13 mouse cellular contexts compared by ENCODE assay signal in genomic region chr2:156782481-156783348, GRCm38 (mm10). TPM values are rescaled to one million over a fixed set of nuclear protein-coding genes. Genes with fewer than 3 reads are reported as not detected.
DNase-seq lines count a peak whose midpoint lies in the region; ATAC-seq and TF ChIP-seq lines count a peak whose summit lies in the region.
"Had no signal": no experiment of that assay in that cellular context is flagged by ENCODE, and none has a peak within 500 bp of the region (broad histone marks: within the 10 kb centered on the region; RNA-seq: fewer than 3 reads in every experiment).

No protein-coding gene starts in this region.

- H3K9me3 ChIP-seq in heart, embryonic 14.5 days (ENCODE audit: control insufficient read depth, low read length) = no peaks in the 10 kb centered on the region
- H3K9me3 ChIP-seq in MEL (replicated peaks; ENCODE audit: insufficient read depth, low read length) = no peaks in the 10 kb centered on the region
- H3K9me3 ChIP-seq in liver, postnatal 0 days (ENCODE audit: low read length) = no peaks in the 10 kb centered on the region
- H3K9me3 ChIP-seq in kidney, embryonic 14.5 days (ENCODE audit: control insufficient read depth, low read length) = no peaks in the 10 kb centered on the region
- H3K9me3 ChIP-seq: hindbrain, embryonic 15.5 days; neural tube, embryonic 13.5 days had no signal

- no peak for ATAC-seq in heart, embryonic 14.5 days (ENCODE audit: insufficient number of reproducible peaks, insufficient read depth, low FRiP score, low read depth)
- ATAC-seq in liver, postnatal 0 days = peak; percentile 21; the same call in 1 of the 2 replicates
- ATAC-seq in kidney, embryonic 14.5 days (ENCODE audit: low FRiP score, low TSS enrichment) = no peak
- ATAC-seq: activated CD4-positive, CD25-positive, alpha-beta regulatory T cell, adult 4 months had no signal

- no peak for TF ChIP-seq EP300 in MEL (IDR thresholded peaks at IDR 0.05; ENCODE audit: low read depth in 1 of 2, low read length in 2 of 2)
- no peak for TF ChIP-seq EP300 in liver, postnatal 0 days (IDR thresholded peaks at IDR 0.05; ENCODE audit: low read depth)

- H3K4me3 ChIP-seq in heart, embryonic 14.5 days (ENCODE audit: control insufficient read depth in 1 of 2, insufficient read depth in 1 of 2, low read depth in 1 of 2, low read length in 2 of 2) = no peak overlapping the region
- no peak overlapping the region for H3K4me3 ChIP-seq in MEL (ENCODE audit: control insufficient read depth in 1 of 2, insufficient read depth in 1 of 2, low read depth in 2 of 2, low read length in 2 of 2)
- H3K4me3 ChIP-seq in embryonic fibroblast, embryonic 13.5 days (ENCODE audit: insufficient read depth, low read length) = no peak overlapping the region
- no peak overlapping the region for H3K4me3 ChIP-seq in liver, postnatal 0 days (ENCODE audit: low read depth, low read length)
- H3K4me3 ChIP-seq in kidney, embryonic 14.5 days (ENCODE audit: low read length) = no peak overlapping the region
- H3K4me3 ChIP-seq: hindbrain, embryonic 15.5 days; neural tube, embryonic 13.5 days had no signal

- no peak overlapping the region for H3K4me2 ChIP-seq in heart, embryonic 14.5 days (ENCODE audit: low read length)
- H3K4me2 ChIP-seq in liver, postnatal 0 days (ENCODE audit: low read depth, low read length) = no peak overlapping the region
- no peak overlapping the region for H3K4me2 ChIP-seq in kidney, embryonic 14.5 days (replicated peaks; ENCODE audit: low read depth, low read length)
- H3K4me2 ChIP-seq: hindbrain, embryonic 15.5 days; neural tube, embryonic 13.5 days had no signal

- DNase-seq in heart, postnatal 36 days = no peak
- peak; percentile 77 for DNase-seq in MEL (ENCODE audit: low read depth, low spot score)
- DNase-seq in liver, postnatal 0 days = no peak
- DNase-seq in kidney, adult 11 months = no peak
- DNase-seq: cerebellum, adult 11 months; gastrocnemius, postnatal 36 days; kidney, adult 9 months had no signal

- no peaks in the 10 kb centered on the region for H3K27me3 ChIP-seq in heart, embryonic 14.5 days (ENCODE audit: control insufficient read depth, insufficient read depth, low read length)
- H3K27me3 ChIP-seq in MEL (ENCODE audit: control insufficient read depth in 1 of 2, insufficient read depth in 2 of 2, low read length in 2 of 2) = no peaks in the 10 kb centered on the region
- H3K27me3 ChIP-seq in liver, postnatal 0 days (ENCODE audit: insufficient read depth, low read length) = no peaks in the 10 kb centered on the region
- no peaks in the 10 kb centered on the region for H3K27me3 ChIP-seq in kidney, embryonic 14.5 days (ENCODE audit: control insufficient read depth, insufficient read depth, low read length)
- H3K27me3 ChIP-seq: hindbrain, embryonic 15.5 days; neural tube, embryonic 13.5 days had no signal

- H3K9ac ChIP-seq in heart, embryonic 14.5 days (ENCODE audit: low read length) = no peak overlapping the region
- peak overlapping the region; percentile 51 for H3K9ac ChIP-seq in MEL (ENCODE audit: control insufficient read depth, low read depth, low read length, poor library complexity, severe bottlenecking)
- no peak overlapping the region for H3K9ac ChIP-seq in liver, postnatal 0 days (replicated peaks)
- no peak overlapping the region for H3K9ac ChIP-seq in kidney, embryonic 14.5 days (ENCODE audit: low read depth, low read length)
- H3K9ac ChIP-seq: hindbrain, embryonic 15.5 days; neural tube, embryonic 13.5 days had no signal

- H3K27ac ChIP-seq in heart, embryonic 14.5 days (replicated peaks in 1 of 2; ENCODE audit: control insufficient read depth in 1 of 2, insufficient read depth in 1 of 2, low read depth in 2 of 2, low read length in 2 of 2) = peak overlapping the region; percentile 17 to 45; a peak in 3 of 4 replicates
- peak overlapping the region; percentile 96 for H3K27ac ChIP-seq in MEL (ENCODE audit: control insufficient read depth, low read depth, low read length)
- no peak overlapping the region for H3K27ac ChIP-seq in embryonic fibroblast, embryonic 13.5 days (ENCODE audit: insufficient read depth, low read length)
- peak overlapping the region; percentile 71 for H3K27ac ChIP-seq in liver, postnatal 0 days (ENCODE audit: low read depth)
- H3K27ac ChIP-seq in kidney, embryonic 14.5 days (ENCODE audit: low read depth, low read length) = no peak overlapping the region
- H3K27ac ChIP-seq: hindbrain, embryonic 15.5 days; neural tube, embryonic 13.5 days had no signal

- no peaks in the 10 kb centered on the region for H3K79me2 ChIP-seq in MEL (ENCODE audit: control insufficient read depth, insufficient read depth, low read length, poor library complexity)

- peaks cover 38% of the 10 kb centered on the region for H3K36me3 ChIP-seq in heart, embryonic 14.5 days (ENCODE audit: control insufficient read depth, insufficient read depth, low read length)
- peaks cover 0 to 29% of the 10 kb centered on the region in 2 experiments; a peak in 2 of 4 replicates for H3K36me3 ChIP-seq in MEL (ENCODE audit: control insufficient read depth in 1 of 2, insufficient read depth in 2 of 2, low read length in 2 of 2)
- H3K36me3 ChIP-seq in liver, postnatal 0 days (replicated peaks; ENCODE audit: insufficient read depth, low read length) = no peaks in the 10 kb centered on the region
- no peaks in the 10 kb centered on the region for H3K36me3 ChIP-seq in kidney, embryonic 14.5 days (ENCODE audit: control insufficient read depth, insufficient read depth, low read length)
- H3K36me3 ChIP-seq: hindbrain, embryonic 15.5 days; neural tube, embryonic 13.5 days had no signal

- intact Hi-C loops in heart, postnatal 36 days (cut with DNase I) = no loop called here

- no peak for TF ChIP-seq CTCF in MEL (IDR thresholded peaks at IDR 0.05 in 2 of 3, conservative IDR thresholded peaks at IDR 0.05 in 1 of 3; ENCODE audit: control insufficient read depth in 1 of 3, insufficient read depth in 1 of 3, low read depth in 2 of 3, low read length in 3 of 3, poor library complexity in 1 of 3, severe bottlenecking in 1 of 3)
- TF ChIP-seq CTCF in embryonic fibroblast, embryonic 13.5 days (IDR thresholded peaks at IDR 0.05; ENCODE audit: borderline replicate concordance, insufficient read depth, low read length) = no peak
- no peak for TF ChIP-seq CTCF in liver, postnatal 0 days (IDR thresholded peaks at IDR 0.05; ENCODE audit: low read depth)

- peaks cover 25 to 45% of the 10 kb centered on the region in 2 experiments for H3K4me1 ChIP-seq in heart, embryonic 14.5 days (ENCODE audit: control insufficient read depth in 2 of 2, insufficient read depth in 2 of 2, low read length in 2 of 2)
- H3K4me1 ChIP-seq in MEL (ENCODE audit: control insufficient read depth in 1 of 2, insufficient read depth in 2 of 2, low read length in 2 of 2) = peaks cover 19 to 45% of the 10 kb centered on the region in 2 experiments
- H3K4me1 ChIP-seq in embryonic fibroblast, embryonic 13.5 days (ENCODE audit: control insufficient read depth, insufficient read depth, low read length) = no peaks in the 10 kb centered on the region
- peaks cover 27% of the 10 kb centered on the region for H3K4me1 ChIP-seq in liver, postnatal 0 days (ENCODE audit: insufficient read depth)
- H3K4me1 ChIP-seq in kidney, embryonic 14.5 days (ENCODE audit: control insufficient read depth, insufficient read depth, low read length) = peaks cover 5% of the 10 kb centered on the region; the same call in 1 of the 2 replicates
- H3K4me1 ChIP-seq: hindbrain, embryonic 15.5 days had no signal

- 75% methylated on average over 10 of the region's 10 CpGs for whole genome bisulfite sequencing in heart, embryonic 14.5 days
- WGBS in liver, postnatal 0 days (ENCODE audit: insufficient replicate concordance) = 62% methylated on average over 10 of the region's 10 CpGs
- WGBS in kidney, embryonic 14.5 days = 88% methylated on average over 10 of the region's 10 CpGs

- 0 out of 4 replicates have a peak, but pooled peaks have one; percentile 17 for TF ChIP-seq POLR2A in MEL (IDR thresholded peaks at IDR 0.05; ENCODE audit: control insufficient read depth in 1 of 2, insufficient read depth in 1 of 2, low read depth in 1 of 2, low read length in 2 of 2, poor library complexity in 1 of 2)
- peak; percentile 65 for TF ChIP-seq POLR2A in embryonic fibroblast, embryonic 13.5 days (IDR thresholded peaks at IDR 0.05; ENCODE audit: low read depth, low read length)

- no peak for TF ChIP-seq RAD21 in MEL (IDR thresholded peaks at IDR 0.05; ENCODE audit: low read depth, low read length)

TF ChIP-seq in MEL, 35 proteins besides CTCF, POLR2A, EP300 and RAD21 (continues in another document):
- no peak for TF ChIP-seq RCOR1 (IDR thresholded peaks at IDR 0.05; ENCODE audit: low read depth, low read length)
- no peak for TF ChIP-seq ETS1 (IDR thresholded peaks at IDR 0.05; ENCODE audit: low read depth, low read length)
- TF ChIP-seq TCF12 (IDR thresholded peaks at IDR 0.05; ENCODE audit: low read depth, low read length) = no peak
- TF ChIP-seq HCFC1 (IDR thresholded peaks at IDR 0.05; ENCODE audit: low read depth, low read length) = no peak
- no peak for TF ChIP-seq ZNF384 (IDR thresholded peaks at IDR 0.05; ENCODE audit: low read depth, low read length)
- no peak for TF ChIP-seq USF2 (IDR thresholded peaks at IDR 0.05; ENCODE audit: borderline replicate concordance in 1 of 2, insufficient read depth in 1 of 2, low read depth in 1 of 2, low read length in 2 of 2)
- no peak for TF ChIP-seq E2F4 (IDR thresholded peaks at IDR 0.05; ENCODE audit: borderline replicate concordance, low read depth, low read length)

RNA-seq across cellular contexts. Expression of gene Myl9, which starts 7.5 kb away (rescaled TPM):
- 2,013 and 2,167 TPM in 2 replicates for polyA plus RNA-seq in heart, embryonic 14.5 days (2014; fragmentation: Nextera tagmentation; extraction: Ambion mirVana)
- 100 to 1,000 TPM in 1 of 2 experiments, 10 to 100 TPM in 1; 97.9 to 115 TPM for total RNA-seq in heart, postnatal 36 days (2021)
- total RNA-seq in MEL (2012; rRNA removed) = 1.2 and 2.8 TPM in 2 replicates
- 1 to 10 TPM in 1 of 2 experiments, not detected in 1; 1.3 TPM for polyA plus RNA-seq in MEL (2012; ENCODE audit: insufficient read depth in 1 of 2, insufficient read length in 2 of 2, low read depth in 1 of 2, low replicate concordance in 2 of 2, missing spikeins in 1 of 2)
- polyA plus RNA-seq in embryonic fibroblast, embryonic 13.5 days (2011; ENCODE audit: insufficient read length, low read depth, missing spikeins) = 830 and 1,112 TPM in 2 replicates
- polyA plus RNA-seq in liver, postnatal 0 days (2015; fragmentation: Nextera tagmentation; extraction: Ambion mirVana) = 50.4 and 51.2 TPM in 2 replicates
- polyA plus RNA-seq in kidney, embryonic 14.5 days (2014; fragmentation: Nextera tagmentation; extraction: Ambion mirVana) = 218 and 250 TPM in 2 replicates
- polyA plus RNA-seq: activated CD4-positive, CD25-positive, alpha-beta regulatory T cell, adult 4 months had no signal

RNA-seq across cellular contexts. Expression of gene Tgif2, which starts 57.1 kb away (rescaled TPM):
- polyA plus RNA-seq in heart, embryonic 14.5 days (2014; fragmentation: Nextera tagmentation; extraction: Ambion mirVana) = 34.0 and 36.2 TPM in 2 replicates
- under 1 TPM; 0.51 to 0.72 TPM for total RNA-seq in heart, postnatal 36 days (2021)
- total RNA-seq in MEL (2012; rRNA removed) = 15.2 and 16.9 TPM in 2 replicates
- polyA plus RNA-seq in MEL (2012; ENCODE audit: insufficient read depth in 1 of 2, insufficient read length in 2 of 2, low read depth in 1 of 2, low replicate concordance in 2 of 2, missing spikeins in 1 of 2) = 10 to 100 TPM in 1 of 2 experiments, not detected in 1; 43.3 TPM
- polyA plus RNA-seq in embryonic fibroblast, embryonic 13.5 days (2011; ENCODE audit: insufficient read length, low read depth, missing spikeins) = 12.4 and 17.0 TPM in 2 replicates
- 4.9 and 5.1 TPM in 2 replicates for polyA plus RNA-seq in liver, postnatal 0 days (2015; fragmentation: Nextera tagmentation; extraction: Ambion mirVana)
- 67.8 and 78.1 TPM in 2 replicates for polyA plus RNA-seq in kidney, embryonic 14.5 days (2014; fragmentation: Nextera tagmentation; extraction: Ambion mirVana)

Comparison
In these comparisons a context has a peak if more than half of its experiments do, and no peak if none do; other contexts are left out.
1. H3K27ac ChIP-seq: peak in heart, embryonic 14.5 days (2 of 2), MEL (single experiment) and liver, postnatal 0 days (single experiment); none in embryonic fibroblast, embryonic 13.5 days (single experiment) and kidney, embryonic 14.5 days (single experiment).
2. RNA of gene Myl9, which starts 7.5 kb away (polyA plus RNA-seq): 2,013 to 2,167 TPM in heart, embryonic 14.5 days, 830 to 1,112 TPM in embryonic fibroblast, embryonic 13.5 days, 218 to 250 TPM in kidney, embryonic 14.5 days and 50.4 to 51.2 TPM in liver, postnatal 0 days; 1.3 TPM in MEL; every median in the first group is over 10 times any median in the second.